In the genomic region with DNA sequence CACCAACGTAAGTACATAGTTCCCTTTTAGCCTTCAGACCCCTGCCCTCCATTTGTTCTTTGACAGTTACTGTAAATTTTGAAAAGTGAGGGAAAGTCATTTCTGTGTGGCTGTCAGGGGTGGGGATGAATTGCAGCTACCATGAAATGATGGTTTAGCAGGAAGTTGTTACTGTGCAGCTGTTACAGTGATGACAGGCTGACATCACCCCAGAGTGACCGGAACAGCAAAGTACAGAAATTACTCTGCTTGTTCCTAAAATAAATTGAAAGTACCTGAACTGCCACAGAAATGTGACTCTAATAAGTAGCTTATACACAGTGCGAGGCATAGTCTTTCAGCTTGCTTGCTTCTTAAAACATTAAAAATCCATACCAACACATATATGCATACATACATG, we compare ENCODE assay signal across 16 mouse cellular contexts.
DNase-seq lines count a peak whose midpoint lies in the region; ATAC-seq and TF ChIP-seq lines count a peak whose summit lies in the region.
"Had no signal": no experiment of that assay in that cellular context is flagged by ENCODE, and none has a peak within 500 bp of the region (broad histone marks: within the 10 kb centered on the region; RNA-seq: fewer than 3 reads in every experiment).

No protein-coding gene starts in this region.

- no peak for DNase-seq in liver
- no peak for DNase-seq in left cerebral cortex, adult 11 months (ENCODE audit: low spot score)
- DNase-seq in layer of hippocampus, postnatal 10 days (ENCODE audit: low spot score in 2 of 2) = no peak
- DNase-seq: adrenal gland, adult 2 months; cerebellum, adult 2 months; kidney, adult 2 months; kidney, postnatal 36 days; right cerebral cortex, postnatal 4 days had no signal

- H3K9me3 ChIP-seq in liver, embryonic 12.5 days (replicated peaks) = no peaks in the 10 kb centered on the region
- H3K9me3 ChIP-seq in heart, embryonic 13.5 days = no peaks in the 10 kb centered on the region
- H3K9me3 ChIP-seq: forebrain, embryonic 12.5 days; hindbrain, embryonic 12.5 days; liver, embryonic 15.5 days had no signal

- H3K9ac ChIP-seq in liver, embryonic 12.5 days = no peak overlapping the region
- no peak overlapping the region for H3K9ac ChIP-seq in heart, embryonic 13.5 days
- H3K9ac ChIP-seq: forebrain, embryonic 12.5 days; hindbrain, embryonic 12.5 days; liver, embryonic 15.5 days had no signal

- H3K4me2 ChIP-seq in liver, embryonic 12.5 days = no peak overlapping the region
- no peak overlapping the region for H3K4me2 ChIP-seq in heart, embryonic 13.5 days
- peak overlapping the region; percentile 74 for H3K4me2 ChIP-seq in myocyte (ENCODE audit: low read depth)
- H3K4me2 ChIP-seq: forebrain, embryonic 12.5 days; hindbrain, embryonic 12.5 days; liver, embryonic 15.5 days had no signal

- ATAC-seq in liver, embryonic 12.5 days = no peak
- ATAC-seq in CD4-positive, CD25-positive, alpha-beta regulatory T cell, adult 4 months = peak; percentile 40
- ATAC-seq in heart, embryonic 13.5 days (ENCODE audit: extremely low read depth, insufficient number of reproducible peaks, low FRiP score, low TSS enrichment) = no peak
- ATAC-seq: midbrain, embryonic 16.5 days had no signal

- H3K27ac ChIP-seq in liver, embryonic 12.5 days = peak overlapping the region; percentile 36; the same call in 1 of the 2 replicates
- H3K27ac ChIP-seq in heart, embryonic 13.5 days (replicated peaks) = peak overlapping the region; percentile 54
- H3K27ac ChIP-seq: forebrain, embryonic 12.5 days; hindbrain, embryonic 12.5 days; liver, embryonic 15.5 days had no signal

- WGBS in liver, embryonic 12.5 days (ENCODE audit: insufficient replicate concordance) = 68% methylated on average over 3 of the region's 3 CpGs
- WGBS in heart, embryonic 13.5 days = 37% methylated on average over 3 of the region's 3 CpGs

- peaks cover 17% of the 10 kb centered on the region for H3K79me2 ChIP-seq in myocyte (ENCODE audit: control insufficient read depth, insufficient read depth)

- TF ChIP-seq POLR2A in myocyte (IDR thresholded peaks at IDR 0.05; ENCODE audit: insufficient read length, low read depth) = no peak

- H3K4me3 ChIP-seq in liver, embryonic 12.5 days = no peak overlapping the region
- no peak overlapping the region for H3K4me3 ChIP-seq in heart, embryonic 13.5 days
- no peak overlapping the region for H3K4me3 ChIP-seq in myocyte
- H3K4me3 ChIP-seq: forebrain, embryonic 12.5 days; hindbrain, embryonic 12.5 days; liver, embryonic 15.5 days had no signal

- H3ac ChIP-seq in myocyte (ENCODE audit: control insufficient read depth, insufficient read length) = no peak overlapping the region

- no peaks in the 10 kb centered on the region for H3K27me3 ChIP-seq in liver, embryonic 12.5 days (replicated peaks)
- H3K27me3 ChIP-seq in heart, embryonic 13.5 days (replicated peaks) = no peaks in the 10 kb centered on the region
- no peaks in the 10 kb centered on the region for H3K27me3 ChIP-seq in myocyte (ENCODE audit: control insufficient read depth, insufficient read depth, insufficient read length)
- H3K27me3 ChIP-seq: forebrain, embryonic 12.5 days; hindbrain, embryonic 12.5 days; liver, embryonic 15.5 days had no signal

- H3K4me1 ChIP-seq in liver, embryonic 12.5 days = peaks cover 14% of the 10 kb centered on the region
- peaks cover 36% of the 10 kb centered on the region for H3K4me1 ChIP-seq in heart, embryonic 13.5 days
- H3K4me1 ChIP-seq: forebrain, embryonic 12.5 days; hindbrain, embryonic 12.5 days had no signal

- H3K36me3 ChIP-seq in liver, embryonic 12.5 days = no peaks in the 10 kb centered on the region
- H3K36me3 ChIP-seq in heart, embryonic 13.5 days = peaks cover 3% of the 10 kb centered on the region; the same call in 1 of the 2 replicates
- H3K36me3 ChIP-seq in myocyte (ENCODE audit: control insufficient read depth, insufficient read depth) = peaks cover 4% of the 10 kb centered on the region
- H3K36me3 ChIP-seq: forebrain, embryonic 12.5 days; hindbrain, embryonic 12.5 days; liver, embryonic 15.5 days had no signal

TF ChIP-seq in myocyte, 11 proteins besides CTCF, POLR2A, EP300 and RAD21:
- TF ChIP-seq SRF (IDR thresholded peaks at IDR 0.05; ENCODE audit: control insufficient read depth, insufficient read length, low read depth) (no peak), USF1 (IDR thresholded peaks at IDR 0.05; ENCODE audit: low read depth) (no peak), CEBPB (IDR thresholded peaks at IDR 0.05; ENCODE audit: insufficient read depth, poor library complexity, severe bottlenecking) (peak; percentile 52), MYOG (IDR thresholded peaks at IDR 0.05; ENCODE audit: control insufficient read depth in 1 of 3, insufficient read depth in 1 of 3, insufficient read length in 2 of 3, low read depth in 2 of 3) (peak in 2 of 3 experiments; percentile 52 to 74), MAX (IDR thresholded peaks at IDR 0.05; ENCODE audit: low read depth) (no peak), POLR2AphosphoS2 (IDR thresholded peaks at IDR 0.05; ENCODE audit: insufficient read length, low read depth) (no peak), E2F4 (IDR thresholded peaks at IDR 0.05; ENCODE audit: insufficient read depth) (no peak), TCF3 (IDR thresholded peaks at IDR 0.05; ENCODE audit: insufficient read length, low read depth) (peak; percentile 78), TCF12 (IDR thresholded peaks at IDR 0.05; ENCODE audit: insufficient read depth, poor library complexity, severe bottlenecking) (peak; percentile 88), MYOD1 (IDR thresholded peaks at IDR 0.05; ENCODE audit: control insufficient read depth in 1 of 3, insufficient read length in 2 of 3, low read depth in 2 of 3) (peak; percentile 92 to 99 (median 95)), REST (IDR thresholded peaks at IDR 0.05; ENCODE audit: insufficient read depth, insufficient read length) (no peak)
